Comparison of ENCODE assay signal across 8 mouse cellular contexts in genomic region chr11:116387086-116388071, GRCm38 (mm10). TPM values are rescaled to one million over a fixed set of nuclear protein-coding genes. Genes with fewer than 3 reads are reported as not detected.
DNase-seq lines count a peak whose midpoint lies in the region; ATAC-seq lines count a peak whose summit lies in the region.

No protein-coding gene starts in this region.

- H3K9ac ChIP-seq in forebrain, embryonic 15.5 days (replicated peaks): no peak overlapping the region
- peak overlapping the region; percentile 31; the same call in 1 of the 2 replicates for H3K9ac ChIP-seq in kidney, embryonic 14.5 days (ENCODE audit: low read depth, low read length)
- H3K9ac ChIP-seq in midbrain, embryonic 14.5 days (replicated peaks; ENCODE audit: low read length): no peak overlapping the region; the same call in 1 of the 2 replicates

- ATAC-seq in forebrain, embryonic 15.5 days (replicated peaks): no peak
- ATAC-seq in kidney, embryonic 14.5 days (ENCODE audit: low FRiP score, low TSS enrichment): peak; percentile 92
- ATAC-seq in midbrain, embryonic 14.5 days (ENCODE audit: low FRiP score, low TSS enrichment): no peak

- 25% methylated on average over 16 of the region's 16 CpGs for WGBS in forebrain, embryonic 15.5 days
- WGBS in kidney, embryonic 14.5 days: 10% methylated on average over 15 of the region's 16 CpGs
- WGBS in midbrain, embryonic 14.5 days: 17% methylated on average over 16 of the region's 16 CpGs

- H3K27ac ChIP-seq in forebrain, embryonic 15.5 days (replicated peaks): peak overlapping the region; percentile 20; the same call in 1 of the 2 replicates
- peak overlapping the region; percentile 82 for H3K27ac ChIP-seq in kidney, embryonic 14.5 days (ENCODE audit: low read depth, low read length)
- peak overlapping the region; percentile 33 for H3K27ac ChIP-seq in midbrain, embryonic 14.5 days (replicated peaks; ENCODE audit: low read depth, low read length)

- DNase-seq in CD4-positive, CD25-positive, alpha-beta regulatory T cell, adult 2 months (ENCODE audit: low read depth, low spot score): peak; percentile 59
- DNase-seq in adrenal gland, adult (ENCODE audit: inconsistent age in 2 of 2, low spot score in 1 of 2): peak; percentile 63 to 84
- peak; percentile 62 for DNase-seq in midbrain, embryonic 14.5 days
- no peak for DNase-seq in spleen, adult 12 weeks (ENCODE audit: low spot score)
- no peak for DNase-seq in layer of hippocampus, postnatal 25 days (ENCODE audit: extremely low spot score in 1 of 2, low spot score in 1 of 2)
- DNase-seq in cerebellum, adult 9-11 months: no peak

- H3K4me3 ChIP-seq in forebrain, embryonic 15.5 days: no peak overlapping the region
- peak overlapping the region; percentile 19 for H3K4me3 ChIP-seq in kidney, embryonic 14.5 days (ENCODE audit: low read length)
- no peak overlapping the region; the same call in 1 of the 2 replicates for H3K4me3 ChIP-seq in midbrain, embryonic 14.5 days (replicated peaks; ENCODE audit: low read depth, low read length)

- no peaks in the 10 kb centered on the region for H3K27me3 ChIP-seq in forebrain, embryonic 15.5 days
- no peaks in the 10 kb centered on the region for H3K27me3 ChIP-seq in kidney, embryonic 14.5 days (ENCODE audit: control insufficient read depth, insufficient read depth, low read length)
- H3K27me3 ChIP-seq in midbrain, embryonic 14.5 days (ENCODE audit: control insufficient read depth, insufficient read depth, low read length): no peaks in the 10 kb centered on the region

- 0 out of 2 replicates have a peak, but pooled peaks cover 3% of the 10 kb centered on the region for H3K36me3 ChIP-seq in forebrain, embryonic 15.5 days
- no peaks in the 10 kb centered on the region for H3K36me3 ChIP-seq in kidney, embryonic 14.5 days (ENCODE audit: control insufficient read depth, insufficient read depth, low read length)
- 0 out of 2 replicates have a peak, but pooled peaks cover 2% of the 10 kb centered on the region for H3K36me3 ChIP-seq in midbrain, embryonic 14.5 days (ENCODE audit: control insufficient read depth, insufficient read depth, low read length)

- H3K9me3 ChIP-seq in forebrain, embryonic 15.5 days: no peaks in the 10 kb centered on the region
- no peaks in the 10 kb centered on the region for H3K9me3 ChIP-seq in kidney, embryonic 14.5 days (ENCODE audit: control insufficient read depth, low read length)
- no peaks in the 10 kb centered on the region for H3K9me3 ChIP-seq in midbrain, embryonic 14.5 days (ENCODE audit: control insufficient read depth, low read length)

- peaks cover 20% of the 10 kb centered on the region for H3K4me1 ChIP-seq in forebrain, embryonic 15.5 days
- H3K4me1 ChIP-seq in kidney, embryonic 14.5 days (ENCODE audit: control insufficient read depth, insufficient read depth, low read length): peaks cover 19% of the 10 kb centered on the region
- peaks cover 12% of the 10 kb centered on the region for H3K4me1 ChIP-seq in midbrain, embryonic 14.5 days (ENCODE audit: control insufficient read depth, insufficient read depth, low read length)

- no peak overlapping the region for H3K4me2 ChIP-seq in forebrain, embryonic 15.5 days (replicated peaks)
- H3K4me2 ChIP-seq in kidney, embryonic 14.5 days (replicated peaks; ENCODE audit: low read depth, low read length): peak overlapping the region; percentile 39
- peak overlapping the region; percentile 32 for H3K4me2 ChIP-seq in midbrain, embryonic 14.5 days (ENCODE audit: low read length)

RNA-seq across cellular contexts. Expression of gene Rnf157, which starts 25.5 kb away (rescaled TPM):
- 53.4 and 55.6 TPM in 2 replicates for polyA plus RNA-seq in forebrain, embryonic 15.5 days (2015; fragmentation: Nextera tagmentation; extraction: Ambion mirVana)
- polyA plus RNA-seq in kidney, embryonic 14.5 days (2014; fragmentation: Nextera tagmentation; extraction: Ambion mirVana): 9.1 and 14.1 TPM in 2 replicates
- 45.5 and 50.2 TPM in 2 replicates for polyA plus RNA-seq in midbrain, embryonic 14.5 days (2014; fragmentation: Nextera tagmentation; extraction: Ambion mirVana)
- 100 to 1,000 TPM; 241 to 258 TPM for total RNA-seq in layer of hippocampus, postnatal 25 days (2021)

RNA-seq across cellular contexts. Expression of gene Ubald2, which starts 46.5 kb away (rescaled TPM):
- polyA plus RNA-seq in forebrain, embryonic 15.5 days (2015; fragmentation: Nextera tagmentation; extraction: Ambion mirVana): 58.8 and 59.5 TPM in 2 replicates
- 79.7 and 80.8 TPM in 2 replicates for polyA plus RNA-seq in kidney, embryonic 14.5 days (2014; fragmentation: Nextera tagmentation; extraction: Ambion mirVana)
- 77.5 and 87.8 TPM in 2 replicates for polyA plus RNA-seq in midbrain, embryonic 14.5 days (2014; fragmentation: Nextera tagmentation; extraction: Ambion mirVana)
- 10 to 100 TPM; 37.0 to 38.3 TPM for total RNA-seq in layer of hippocampus, postnatal 25 days (2021)

RNA-seq across cellular contexts. Expression of gene Foxj1, which starts 52.2 kb away (rescaled TPM):
- 9.5 and 14.7 TPM in 2 replicates for polyA plus RNA-seq in forebrain, embryonic 15.5 days (2015; fragmentation: Nextera tagmentation; extraction: Ambion mirVana)
- 1.2 and 1.8 TPM in 2 replicates for polyA plus RNA-seq in kidney, embryonic 14.5 days (2014; fragmentation: Nextera tagmentation; extraction: Ambion mirVana)
- polyA plus RNA-seq in midbrain, embryonic 14.5 days (2014; fragmentation: Nextera tagmentation; extraction: Ambion mirVana): 9.2 TPM in 2 replicates
- 1 to 10 TPM; 5.4 to 7.1 TPM for total RNA-seq in layer of hippocampus, postnatal 25 days (2021)

Comparison
In these comparisons a context has a peak if more than half of its experiments do, and no peak if none do; other contexts are left out.
1. DNase-seq: peak in CD4-positive, CD25-positive, alpha-beta regulatory T cell, adult 2 months (single experiment), adrenal gland, adult (2 of 2) and midbrain, embryonic 14.5 days (single experiment); none in spleen, adult 12 weeks (single experiment), layer of hippocampus, postnatal 25 days (0 of 2) and cerebellum, adult 9-11 months (single experiment).
2. H3K27ac ChIP-seq: peak in every context shown above with its lines; median percentile 82 in kidney, embryonic 14.5 days; 33 in midbrain, embryonic 14.5 days; 20 in forebrain, embryonic 15.5 days.